Mouse (Mus musculus) bone marrow macrophage, adult 2 months (primary cell): ENCODE measurements around the gene Tap1.

Experiments used
- CTCF ChIP-seq: IDR thresholded peaks from 2 replicates; pipeline ENCODE4 v1.5.1; 2012; ENCODE audit warnings: low read depth, mild to moderate bottlenecking, low read length, moderate library complexity
- POLR2A ChIP-seq: IDR thresholded peaks from 2 replicates; pipeline ENCODE4 v1.6.1; 2012; ENCODE audit warnings: mild to moderate bottlenecking, low read depth, low read length, borderline replicate concordance

DNA sequence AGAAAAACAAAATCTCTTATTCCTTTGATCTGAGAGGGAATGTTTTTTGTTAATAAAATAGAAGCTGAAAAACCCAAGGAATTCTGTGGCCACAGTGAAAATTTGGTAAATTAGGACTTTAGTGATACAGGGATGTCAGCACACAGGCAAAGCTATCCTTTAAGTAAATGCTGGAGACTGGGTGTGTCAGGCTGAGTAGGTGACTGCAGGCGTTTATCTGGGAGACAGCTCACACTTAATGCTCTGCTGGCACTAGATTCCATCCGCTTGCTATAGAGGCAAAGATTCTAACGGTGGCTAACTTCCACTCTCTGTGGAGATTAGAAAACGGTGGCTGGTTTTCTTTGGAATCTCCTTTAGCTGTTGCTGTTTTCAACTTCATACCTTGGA is 16.9 kb upstream of the Tap1 start:
- no peak for TF ChIP-seq CTCF
- no peak for TF ChIP-seq POLR2A
